Mouse (Mus musculus) spleen, postnatal 14 days (tissue): Measurements from ENCODE around the gene Slc22a12.

Experiments
- DNase-seq, 2 experiments: peaks; one replicate each; pipeline ENCODE4 v3.0.0; 2021 to 2022; ENCODE audit warnings: low spot score in 2 of 2

Slc22a12 gene

DNA sequence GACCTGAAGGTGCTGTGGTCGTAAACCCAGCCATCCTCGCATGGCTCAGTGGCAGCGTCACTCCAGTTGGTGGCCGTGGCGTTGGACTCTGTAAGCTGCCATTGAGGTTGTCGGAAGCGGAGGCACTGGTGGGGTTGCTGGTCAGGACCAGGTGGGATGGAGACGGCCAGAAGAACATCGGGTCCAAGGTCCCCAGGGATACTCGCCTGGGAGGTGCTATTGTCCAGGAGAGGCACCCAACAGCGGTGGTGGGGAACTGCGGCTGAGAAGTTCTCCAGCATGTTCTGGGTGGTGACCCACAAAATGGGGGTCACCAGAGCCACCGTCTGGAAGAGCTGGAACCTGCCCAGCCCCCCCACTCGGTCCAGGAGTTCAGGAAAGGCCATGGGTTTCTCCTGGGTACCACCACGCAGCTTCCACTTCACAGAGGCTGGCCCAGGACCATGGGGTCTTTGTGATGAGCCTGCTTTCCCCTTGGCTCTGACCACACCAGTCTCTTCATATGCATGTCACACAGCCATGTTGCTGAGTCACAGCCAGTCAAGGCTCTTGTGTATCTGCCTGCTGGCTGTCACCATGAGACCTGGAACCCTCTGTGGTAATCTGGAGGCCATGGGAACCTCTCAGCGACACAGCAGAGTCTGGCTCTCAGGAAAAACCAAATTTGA is at the start of gene Slc22a12:
TSS of gene Slc22a12 (minus strand) at position 666 of the 668 bp plus-strand sequence.
- DNase-seq: no peak

DNA sequence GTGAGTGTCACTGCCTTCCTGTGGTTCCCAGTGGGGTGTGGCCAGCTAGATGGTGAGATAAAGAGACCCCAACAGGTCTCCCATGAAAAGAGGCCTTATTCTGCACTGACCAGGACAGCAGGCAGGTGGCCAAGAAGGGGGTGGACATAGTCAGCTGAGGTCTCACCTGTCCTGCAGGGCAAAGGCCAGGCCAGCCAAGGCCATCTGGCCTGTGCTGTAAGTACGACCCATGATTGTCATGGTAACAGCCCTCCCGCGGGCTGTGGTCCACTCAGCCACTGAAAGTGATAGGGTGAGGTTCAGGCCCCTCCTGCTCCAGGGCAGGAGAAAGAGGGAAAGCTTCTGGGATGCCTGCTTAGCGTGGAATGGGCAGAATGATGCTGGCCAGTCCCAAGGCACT is 29.2 kb upstream of the Slc22a12 start:
- DNase-seq: no peak

GRCm38 (mm10) chr19:6571476-6571875 is 28.6 kb upstream of the Slc22a12 start:
- DNase-seq: no peak

- no peak for DNase-seq
These were observed 26.7 kb upstream of the Slc22a12 start for GRCm38 (mm10) chr19:6569561-6569960.

DNA sequence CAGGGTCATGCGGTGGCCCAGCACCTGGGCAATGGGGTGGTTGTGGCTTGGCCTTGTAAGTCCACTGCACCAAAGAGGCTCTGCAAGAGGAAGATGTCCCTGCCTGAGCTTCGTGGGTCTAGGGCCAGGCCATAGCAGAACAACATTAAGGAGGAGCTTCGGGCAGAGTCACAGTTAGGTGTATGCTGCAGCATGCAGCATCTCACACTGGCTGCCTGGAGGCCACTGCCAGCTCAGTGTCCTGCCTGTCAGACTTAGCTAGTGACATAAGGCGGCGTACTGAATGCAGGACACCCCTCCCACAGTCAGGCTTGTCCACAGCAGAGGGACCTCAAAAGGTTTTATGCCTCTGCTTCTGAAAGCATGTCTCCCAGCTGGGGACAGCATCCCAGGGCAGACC is 26.2 kb upstream of the Slc22a12 start:
- no peak for DNase-seq

DNA sequence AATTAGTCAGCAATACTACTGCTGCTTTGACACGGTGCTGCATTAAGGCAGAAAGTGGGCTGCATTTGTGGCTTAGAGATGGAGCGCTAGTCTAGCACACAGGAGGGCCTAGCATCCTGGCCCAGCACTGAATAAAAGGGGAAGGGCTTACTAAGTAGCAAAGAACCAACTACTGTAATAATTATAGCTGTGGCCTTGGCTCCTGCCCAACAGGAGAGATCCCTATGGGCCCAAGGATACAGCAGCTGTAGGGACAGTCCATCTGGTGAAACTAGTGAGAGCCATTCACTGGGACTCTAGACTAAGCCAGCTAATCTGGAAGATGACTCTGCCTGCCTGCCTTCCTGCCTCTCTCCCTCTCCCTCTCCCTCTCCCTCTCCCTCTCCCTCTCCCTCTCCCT is 23.6 kb upstream of the Slc22a12 start:
- no peak for DNase-seq

GRCm38 (mm10) chr19:6565136-6565535 is 22.3 kb upstream of the Slc22a12 start:
- DNase-seq: no peak

- no peak for DNase-seq
These were observed 17.5 kb upstream of the Slc22a12 start for GRCm38 (mm10) chr19:6560246-6560815.

DNA sequence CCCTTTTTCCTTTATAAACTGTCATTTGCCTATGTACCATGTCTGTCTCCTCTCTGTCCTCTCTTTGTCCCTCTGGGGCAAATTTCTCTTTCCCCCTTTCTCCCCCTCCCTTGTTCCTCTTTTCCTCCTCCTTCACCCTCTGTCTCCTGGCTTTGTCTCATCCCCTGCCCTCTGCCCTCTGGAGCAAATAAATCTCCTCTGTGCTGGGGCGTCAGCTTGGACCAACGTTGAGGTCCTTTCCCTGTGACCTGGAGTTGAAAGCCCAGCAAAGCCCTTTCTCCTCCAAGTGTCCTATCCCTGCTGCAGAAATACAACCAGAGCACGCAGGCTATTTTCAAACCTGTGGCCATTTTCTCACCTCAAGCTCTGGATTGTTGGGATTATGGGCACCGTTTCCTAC is 16.7 kb upstream of the Slc22a12 start:
- no peak for DNase-seq

- DNase-seq: no peak
These were observed 11.2 kb upstream of the Slc22a12 start for GRCm38 (mm10) chr19:6553819-6554582.

DNA sequence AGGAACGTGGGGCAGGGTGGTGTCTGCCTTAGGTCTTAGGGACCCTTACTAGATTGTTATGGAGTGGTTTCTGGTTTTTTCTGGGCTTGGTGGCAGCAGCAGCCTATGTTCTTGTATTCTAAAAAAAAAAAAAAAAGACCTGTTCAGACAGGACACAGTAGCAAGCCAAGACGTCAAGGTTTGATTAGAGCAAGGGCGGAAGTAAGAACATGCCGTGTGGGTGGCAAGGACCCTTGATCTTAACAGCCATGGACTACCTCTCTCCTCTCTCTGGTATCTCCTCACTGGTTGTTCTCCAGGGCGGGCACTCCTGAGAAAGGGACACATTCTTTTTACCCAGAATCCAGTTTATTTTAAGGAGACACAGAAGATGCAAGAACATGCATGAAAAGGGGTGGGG is 10.3 kb upstream of the Slc22a12 start:
- no peak for DNase-seq

DNA sequence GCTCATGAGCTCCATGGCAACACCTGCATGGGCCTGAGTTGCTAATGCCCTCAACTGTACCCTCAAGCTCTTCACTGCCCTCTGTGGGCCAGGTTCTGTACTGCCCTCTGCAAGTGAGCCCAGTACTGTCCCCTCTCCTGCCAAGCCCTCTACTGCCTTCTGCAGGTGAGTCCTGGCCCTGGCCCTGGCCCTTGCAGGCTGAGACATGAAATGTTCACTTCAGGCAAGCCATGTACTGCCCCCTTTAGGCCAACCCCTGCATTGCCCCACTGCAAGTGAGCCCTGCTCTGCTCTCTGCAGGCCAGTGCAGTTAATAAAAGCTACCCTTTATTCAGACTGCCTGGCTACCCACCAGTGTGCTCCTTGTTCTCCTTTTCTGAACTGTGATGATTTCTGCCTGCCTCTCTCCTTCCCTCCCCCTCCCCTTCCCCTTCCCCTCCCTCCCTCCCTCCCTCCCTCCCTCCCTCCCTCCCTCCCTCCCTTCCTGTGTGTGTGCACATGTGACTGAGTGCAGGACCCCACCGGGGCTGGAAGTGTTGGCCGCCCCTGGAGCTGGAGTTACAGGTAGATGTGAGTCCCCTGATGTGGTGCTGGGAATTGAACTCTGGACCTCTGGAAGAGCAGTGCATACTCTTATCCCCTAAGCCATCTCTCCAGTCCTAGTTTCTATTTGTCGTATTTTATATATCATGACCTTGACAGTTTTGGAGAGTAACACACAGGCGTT is 9.6 kb upstream of the Slc22a12 start:
- peak; percentile 53 to 71 for DNase-seq

- DNase-seq: no peak
These were observed 8.4 kb upstream of the Slc22a12 start for GRCm38 (mm10) chr19:6551215-6551614.

DNA sequence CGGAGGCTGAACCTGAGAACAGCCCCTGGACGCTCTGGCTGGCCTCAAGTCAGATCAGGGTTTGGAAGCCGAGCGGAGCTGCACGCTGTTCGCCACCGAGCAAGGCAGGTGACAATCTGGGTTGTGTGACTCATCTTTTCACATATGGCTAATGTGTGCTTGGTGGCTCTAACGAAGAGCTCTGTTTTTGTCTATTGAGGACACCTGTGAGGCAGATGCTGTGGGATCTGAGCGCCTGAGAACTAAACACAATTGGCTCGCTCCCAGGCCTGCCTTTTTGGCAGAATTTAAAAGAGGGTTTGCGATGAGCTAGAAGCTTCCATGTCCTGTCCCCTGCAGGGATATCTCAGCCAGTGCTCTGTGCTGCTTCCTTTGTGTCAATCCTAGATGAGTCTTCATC is 6.7 kb upstream of the Slc22a12 start:
- no peak for DNase-seq

GRCm38 (mm10) chr19:6548431-6549410 is 5.9 kb upstream of the Slc22a12 start:
- no peak for DNase-seq

- DNase-seq: no peak
These were observed 5.0 kb upstream of the Slc22a12 start for GRCm38 (mm10) chr19:6547801-6548200.

GRCm38 (mm10) chr19:6546096-6546495 is 3.3 kb upstream of the Slc22a12 start:
- DNase-seq: no peak

DNA sequence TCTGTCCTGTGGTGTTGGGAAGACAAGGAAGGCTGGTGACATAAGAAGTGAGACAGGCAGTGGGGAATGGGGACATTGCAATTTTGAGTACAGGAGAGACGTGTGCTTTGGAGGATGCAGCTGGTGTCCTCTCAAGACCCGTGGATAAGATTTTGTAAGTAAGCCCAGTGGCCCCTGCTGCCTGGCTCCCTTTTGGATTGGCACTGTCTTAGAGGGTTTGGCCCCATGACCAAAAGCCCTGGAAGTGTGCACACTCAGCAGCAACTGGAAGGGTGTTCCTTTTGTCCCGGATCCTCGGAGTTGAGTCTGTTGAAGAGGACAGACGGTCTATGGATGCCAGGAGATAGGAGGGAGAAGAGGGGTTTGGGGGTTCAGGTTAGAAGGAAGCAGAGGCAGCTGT is 2.6 kb upstream of the Slc22a12 start:
- no peak for DNase-seq

- DNase-seq: no peak
These were observed 1.9 kb upstream of the Slc22a12 start for GRCm38 (mm10) chr19:6544712-6545111.

- no peak for DNase-seq
These were observed 686 bp upstream of the Slc22a12 start for GRCm38 (mm10) chr19:6543518-6543917.

GRCm38 (mm10) chr19:6543035-6543383 is 177 bp upstream of the Slc22a12 start:
- no peak for DNase-seq
